Mouse (Mus musculus): Measurements from ENCODE around the gene Zfp111. TPM values are rescaled to one million over a fixed set of nuclear protein-coding genes. Genes with fewer than 3 reads are reported as not detected.

Zfp111 gene
- polyA plus RNA-seq, 1 experiment from 2014 or later, result 8.1 TPM

- CTCF ChIA-PET, result no interaction called here
- in situ Hi-C loops (cut with MboI; ENCODE audit: low pct_unique_long_range_greater_than_20kb), result no loop called here
- H3K27me3 ChIP-seq, result peaks cover 7% of the 10 kb centered on the region
- no peak for TF ChIP-seq CTCF (IDR thresholded peaks at IDR 0.05)
- POLR2A ChIA-PET, result interaction anchor here (0.5 kb wide), 1 partner anchor 52 kb away, joined by 3 read pairs; no protein-coding TSS in a partner anchor
- peak; percentile 95 for ATAC-seq
- peak; percentile 47 for DNase-seq (ENCODE audit: low read depth, low spot score)
Observed at GRCm38 (mm10) chr7:24207488-24208261, 3.6 kb downstream of the Zfp111 start.

- DNase-seq (ENCODE audit: low read depth, low spot score), result no peak
- ATAC-seq, result no peak
- in situ Hi-C loops (cut with MboI; ENCODE audit: low pct_unique_long_range_greater_than_20kb), result no loop called here
- no peaks in the 10 kb centered on the region for H3K27me3 ChIP-seq
- POLR2A ChIA-PET, result no interaction called here
- TF ChIP-seq CTCF (IDR thresholded peaks at IDR 0.05), result no peak
- CTCF ChIA-PET, result no interaction called here
Observed at GRCm38 (mm10) chr7:24196961-24197360, 14.3 kb downstream of the Zfp111 start.

GRCm38 (mm10) chr7:24193157-24193556 lies 18.1 kb downstream of the Zfp111 start:
- in situ Hi-C loops (cut with MboI; ENCODE audit: low pct_unique_long_range_greater_than_20kb), result no loop called here
- no peaks in the 10 kb centered on the region for H3K27me3 ChIP-seq
- no peak for TF ChIP-seq CTCF (IDR thresholded peaks at IDR 0.05)
- CTCF ChIA-PET, result no interaction called here
- POLR2A ChIA-PET, result no interaction called here
- DNase-seq (ENCODE audit: low read depth, low spot score) (no peak), ATAC-seq (no peak)

GRCm38 (mm10) chr7:24191361-24191760 lies 19.9 kb downstream of the Zfp111 start:
- POLR2A ChIA-PET, result no interaction called here
- in situ Hi-C loops (cut with MboI; ENCODE audit: low pct_unique_long_range_greater_than_20kb), result no loop called here
- ATAC-seq (no peak), DNase-seq (ENCODE audit: low read depth, low spot score) (no peak)
- CTCF ChIA-PET, result no interaction called here
- no peak for TF ChIP-seq CTCF (IDR thresholded peaks at IDR 0.05)
- H3K27me3 ChIP-seq, result peaks cover 3% of the 10 kb centered on the region

- POLR2A ChIA-PET, result no interaction called here
- in situ Hi-C loops (cut with MboI; ENCODE audit: low pct_unique_long_range_greater_than_20kb), result no loop called here
- TF ChIP-seq CTCF (IDR thresholded peaks at IDR 0.05), result no peak
- ATAC-seq (no peak), DNase-seq (ENCODE audit: low read depth, low spot score) (no peak)
- CTCF ChIA-PET, result no interaction called here
- peaks cover 10% of the 10 kb centered on the region for H3K27me3 ChIP-seq
Observed at GRCm38 (mm10) chr7:24189571-24189944, 21.7 kb downstream of the Zfp111 start.

GRCm38 (mm10) chr7:24188901-24189570 lies 22.2 kb downstream of the Zfp111 start:
- in situ Hi-C loops (cut with MboI; ENCODE audit: low pct_unique_long_range_greater_than_20kb), result no loop called here
- no peak for TF ChIP-seq CTCF (IDR thresholded peaks at IDR 0.05)
- ATAC-seq, result no peak
- CTCF ChIA-PET, result no interaction called here
- peaks cover 14% of the 10 kb centered on the region for H3K27me3 ChIP-seq
- DNase-seq (ENCODE audit: low read depth, low spot score), result no peak
- POLR2A ChIA-PET, result no interaction called here

GRCm38 (mm10) chr7:24187611-24188010 lies 23.6 kb downstream of the Zfp111 start:
- DNase-seq (ENCODE audit: low read depth, low spot score), result no peak
- ChIA-PET CTCF (no interaction called here), POLR2A (no interaction called here)
- peaks cover 14% of the 10 kb centered on the region for H3K27me3 ChIP-seq
- TF ChIP-seq CTCF (IDR thresholded peaks at IDR 0.05), result no peak
- in situ Hi-C loops (cut with MboI; ENCODE audit: low pct_unique_long_range_greater_than_20kb), result no loop called here
- ATAC-seq, result no peak

GRCm38 (mm10) chr7:24175337-24175711 lies 35.9 kb downstream of the Zfp111 start:
- peaks cover 3% of the 10 kb centered on the region for H3K27me3 ChIP-seq
- CTCF ChIA-PET, result no interaction called here
- POLR2A ChIA-PET, result interaction anchor here (0.6 kb wide), 1 partner anchor 313 kb away, joined by 4 read pairs; no protein-coding TSS in a partner anchor
- in situ Hi-C loops (cut with MboI; ENCODE audit: low pct_unique_long_range_greater_than_20kb), result no loop called here
- ATAC-seq (no peak), DNase-seq (ENCODE audit: low read depth, low spot score) (no peak)
- TF ChIP-seq CTCF (IDR thresholded peaks at IDR 0.05), result no peak

- POLR2A ChIA-PET, result interaction anchor here (0.6 kb wide), 1 partner anchor 314 kb away, joined by 4 read pairs; no protein-coding TSS in a partner anchor
- in situ Hi-C loops (cut with MboI; ENCODE audit: low pct_unique_long_range_greater_than_20kb), result no loop called here
- TF ChIP-seq CTCF (IDR thresholded peaks at IDR 0.05), result no peak
Observed at GRCm38 (mm10) chr7:24174618-24175336, 36.5 kb downstream of the Zfp111 start, which contains the start of gene Zfp114. Gene Zfp114 (plus strand): TSS chr7:24175060.

GRCm38 (mm10) chr7:24172191-24172590 lies 39.1 kb downstream of the Zfp111 start:
- ATAC-seq (no peak), DNase-seq (ENCODE audit: low read depth, low spot score) (no peak)
- in situ Hi-C loops (cut with MboI; ENCODE audit: low pct_unique_long_range_greater_than_20kb), result no loop called here
- ChIA-PET CTCF (no interaction called here), POLR2A (no interaction called here)
- H3K27me3 ChIP-seq, result peaks cover 3% of the 10 kb centered on the region
- TF ChIP-seq CTCF (IDR thresholded peaks at IDR 0.05), result no peak

More at GRCm38 (mm10) chr7:24174618-24175336, 36.5 kb downstream of the Zfp111 start, which contains the start of gene Zfp114:
- ATAC-seq (no peak), DNase-seq (ENCODE audit: low read depth, low spot score) (no peak)
- CTCF ChIA-PET, result no interaction called here
- H3K27me3 ChIP-seq, result peaks cover 3% of the 10 kb centered on the region

All from Patski (cell line).